Mouse (Mus musculus) induced T-regulatory cell, adult 2 months (primary cell): ENCODE data around the gene Hexdc.

Source experiments
- DNase-seq: peaks from one replicate; pipeline ENCODE4 v3.0.0-alpha.2; 2012; ENCODE audit warnings: low read depth

Gene Hexdc

DNA sequence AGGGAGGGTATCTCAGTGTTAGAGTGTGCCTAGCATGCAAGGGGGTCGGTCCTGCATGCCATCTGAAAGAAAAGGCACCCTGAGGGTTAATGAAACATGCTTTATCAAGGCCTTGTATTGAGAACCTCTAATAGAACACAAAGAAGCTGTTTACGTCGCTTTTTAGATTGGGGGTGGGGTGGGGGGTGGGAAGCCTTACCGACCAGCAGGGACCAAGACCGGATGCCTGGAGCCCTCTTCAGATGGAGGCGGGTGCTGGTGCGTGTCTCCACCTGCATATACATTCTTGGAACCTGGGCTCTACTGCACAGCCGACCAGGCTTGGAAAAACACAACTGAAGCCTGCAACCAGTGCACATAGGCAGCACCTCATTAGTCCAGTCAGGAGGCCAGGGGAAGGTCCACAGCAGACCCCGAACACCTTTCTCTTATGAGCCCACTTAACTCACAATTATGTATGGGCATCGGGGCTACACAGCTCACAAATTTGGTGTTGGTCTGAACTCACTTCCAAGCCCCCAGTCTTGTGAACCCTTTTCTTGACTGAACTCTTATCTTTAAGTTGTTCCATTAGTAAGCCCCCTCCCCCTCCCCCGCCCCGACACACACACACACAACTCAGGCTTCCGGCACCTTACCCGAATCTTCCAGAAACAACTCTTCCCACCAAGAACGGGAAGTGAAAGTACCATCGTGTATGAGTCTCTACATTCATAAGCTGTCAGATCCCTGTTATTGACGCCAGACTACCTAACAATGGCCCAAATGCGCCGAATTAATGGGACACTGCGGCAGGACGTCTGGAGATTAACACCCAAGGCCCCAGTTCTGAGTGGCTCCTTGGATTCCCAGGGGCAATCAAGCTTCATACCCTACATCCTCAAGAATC, 24.1 kb downstream of the Hexdc start:
- peak; percentile 38 for DNase-seq

DNA sequence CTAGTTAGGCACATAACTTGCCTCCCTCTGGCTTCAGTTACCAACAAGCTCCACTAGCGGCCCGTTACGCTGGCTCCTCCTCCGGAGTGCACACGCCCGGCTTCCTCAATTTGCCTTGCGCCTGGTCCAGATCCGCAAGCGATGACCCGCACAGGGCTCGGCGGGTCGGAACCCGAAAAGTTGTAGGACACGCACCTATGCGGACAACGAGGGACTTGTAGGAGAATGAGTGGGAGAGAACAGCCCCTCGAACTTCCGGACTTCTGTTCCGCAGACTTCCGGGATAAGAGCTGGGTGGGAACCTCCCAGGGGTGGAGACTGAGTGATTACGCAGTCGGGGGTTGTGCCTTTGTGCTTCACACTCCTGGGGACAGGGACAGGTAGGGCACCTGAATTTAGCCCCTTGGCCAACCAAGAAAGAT, 24.8 kb downstream of the Hexdc start, which contains the start of gene Cybc1:
Cybc1 (minus strand) TSS at position 305 of the 422 bp plus-strand sequence.
- DNase-seq = peak; percentile 96

DNA sequence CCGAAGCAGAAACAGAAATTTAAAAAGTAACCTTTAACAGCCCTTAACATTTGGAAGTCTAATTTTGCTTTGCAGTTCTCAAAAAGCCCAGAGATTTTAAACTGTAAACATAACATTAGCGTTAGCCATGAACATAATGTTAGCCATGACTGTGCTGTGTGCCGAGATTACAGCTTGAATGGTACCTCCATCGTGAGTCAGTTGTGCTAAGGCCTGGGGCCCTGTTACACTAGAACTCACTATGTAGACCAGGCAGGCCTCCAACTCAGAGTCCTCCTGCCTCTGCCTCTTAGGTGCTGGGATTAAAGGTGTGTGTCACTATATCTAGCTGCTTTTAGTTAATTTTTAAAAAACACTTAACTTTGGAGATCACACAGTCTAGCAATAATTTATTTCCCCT, 27.0 kb downstream of the Hexdc start:
- no peak for DNase-seq

DNA sequence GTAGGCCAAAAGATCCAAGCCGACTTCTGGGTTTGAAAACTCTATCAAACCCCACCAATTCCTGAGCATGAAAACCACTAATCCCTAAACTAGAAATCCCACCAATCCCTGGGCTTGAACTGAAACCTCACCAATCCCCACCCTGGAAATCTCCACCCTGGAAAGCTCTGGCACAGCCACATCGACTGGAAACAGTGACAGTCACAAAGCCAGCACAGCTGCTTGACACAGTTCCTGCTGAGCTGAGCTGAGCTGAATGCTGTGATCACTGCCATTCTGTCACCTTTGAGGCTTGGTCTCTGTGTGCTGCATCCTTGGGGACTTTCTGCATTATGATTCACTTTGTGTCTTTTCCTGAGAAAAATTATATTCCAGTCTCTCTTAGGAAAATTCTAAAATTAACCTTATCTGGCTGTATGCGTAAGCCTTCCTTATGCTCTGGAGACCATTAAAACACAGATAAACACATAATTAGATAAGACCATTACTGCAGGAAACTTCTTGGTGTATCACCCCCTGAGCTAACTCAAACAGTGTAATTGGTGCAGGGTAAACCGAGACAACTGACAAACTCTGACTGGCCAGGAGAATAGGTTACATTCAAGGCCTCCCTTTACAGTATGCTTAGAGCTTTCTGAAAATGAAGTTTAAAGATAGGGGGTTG, 27.5 kb downstream of the Hexdc start:
- no peak for DNase-seq

DNA sequence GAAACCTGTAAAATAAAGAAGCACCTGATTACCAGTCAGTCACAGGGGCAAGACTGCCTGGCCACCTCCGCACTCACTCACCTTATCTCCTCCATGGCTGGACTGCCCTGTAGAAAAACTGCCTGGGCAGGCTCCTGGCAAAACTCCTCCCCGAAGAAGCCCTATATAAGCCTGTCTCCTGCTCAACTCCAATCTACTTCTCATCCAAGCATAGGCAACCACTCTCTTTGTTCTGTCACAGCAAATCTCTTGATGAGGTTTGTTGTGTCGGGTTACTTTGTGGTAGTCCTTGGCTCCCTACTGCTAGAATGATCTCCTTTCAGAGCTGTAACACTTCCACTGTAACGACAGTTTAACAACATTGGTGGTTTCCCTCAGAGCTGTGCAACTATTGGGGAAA, 28.5 kb downstream of the Hexdc start:
- DNase-seq = no peak

DNA sequence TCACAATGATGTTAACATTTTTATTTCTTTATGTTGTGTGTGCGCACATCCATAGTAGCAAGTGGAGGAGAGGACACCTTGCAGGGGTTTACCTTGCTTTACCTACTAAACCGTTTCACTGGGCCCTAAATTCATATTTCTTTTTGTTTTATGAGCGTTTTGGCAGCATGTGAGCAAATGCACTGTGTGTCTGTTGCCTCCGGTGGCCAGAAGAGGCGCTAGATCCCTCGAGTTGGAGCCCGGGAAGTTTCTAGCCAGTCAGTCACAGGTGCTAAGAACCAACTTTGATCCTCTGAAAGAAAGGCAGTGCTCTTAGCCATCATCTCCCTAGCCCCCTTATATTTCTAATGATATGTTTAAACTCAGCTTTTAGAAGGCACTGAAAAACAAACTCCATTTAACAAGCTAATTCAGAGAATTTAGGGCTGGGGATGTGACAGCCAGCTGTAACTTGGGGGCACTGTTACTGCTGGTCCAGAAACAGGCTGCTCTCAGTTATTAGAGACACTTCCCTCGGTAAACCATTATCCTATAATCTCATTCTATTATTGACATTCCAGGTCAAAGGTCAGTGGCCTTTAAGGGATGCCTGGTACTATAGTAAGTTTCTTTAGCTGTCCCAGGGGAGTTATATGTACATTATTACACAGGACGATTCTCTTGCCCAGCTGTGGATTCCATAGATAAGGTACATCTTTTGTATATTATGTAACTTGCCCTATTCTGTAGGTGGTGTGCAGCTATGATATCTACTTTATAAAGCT, 31.4 kb downstream of the Hexdc start:
- DNase-seq = peak; percentile 77

DNA sequence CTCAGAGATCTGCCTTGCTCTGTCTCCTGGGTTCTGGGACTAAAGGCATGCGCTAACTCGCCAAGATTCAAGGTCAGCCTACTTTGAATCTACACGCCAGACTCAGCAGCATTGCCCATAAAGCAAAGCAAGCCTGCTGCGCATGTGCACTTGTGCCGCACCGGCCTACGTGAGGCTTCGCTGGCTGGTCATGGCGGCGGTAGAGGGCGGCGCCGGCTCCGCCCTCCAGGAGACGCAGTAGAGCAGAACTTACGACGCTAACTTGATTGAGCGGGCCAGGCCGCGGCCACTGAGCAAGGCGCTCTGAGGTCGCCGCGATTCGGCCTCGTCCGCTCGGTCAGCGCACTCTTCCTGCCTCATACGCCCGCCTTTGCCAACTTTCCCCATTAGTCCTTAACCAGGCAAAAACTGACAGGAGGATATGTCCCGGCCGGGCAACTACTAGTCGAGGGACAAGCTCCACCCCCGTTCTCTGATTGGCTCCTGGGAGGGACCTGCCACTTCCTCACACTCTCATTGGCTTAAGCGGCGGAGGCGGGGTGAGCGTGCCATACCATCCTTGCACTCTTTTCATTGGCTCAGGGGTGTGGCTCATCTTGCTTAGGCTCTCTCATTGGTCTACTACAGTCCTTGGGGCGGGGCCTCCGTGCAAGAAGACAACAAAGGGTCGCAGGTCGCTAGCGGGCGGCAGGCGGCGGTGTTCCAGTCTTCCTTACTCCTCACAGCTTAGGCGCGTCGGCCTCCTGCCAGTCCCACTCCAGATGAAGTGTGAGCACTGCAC, 32.5 kb downstream of the Hexdc start, which contains the start of gene Narf:
Narf (plus strand) TSS at position 690 of the 781 bp plus-strand sequence.
- DNase-seq = peak; percentile 100

DNA sequence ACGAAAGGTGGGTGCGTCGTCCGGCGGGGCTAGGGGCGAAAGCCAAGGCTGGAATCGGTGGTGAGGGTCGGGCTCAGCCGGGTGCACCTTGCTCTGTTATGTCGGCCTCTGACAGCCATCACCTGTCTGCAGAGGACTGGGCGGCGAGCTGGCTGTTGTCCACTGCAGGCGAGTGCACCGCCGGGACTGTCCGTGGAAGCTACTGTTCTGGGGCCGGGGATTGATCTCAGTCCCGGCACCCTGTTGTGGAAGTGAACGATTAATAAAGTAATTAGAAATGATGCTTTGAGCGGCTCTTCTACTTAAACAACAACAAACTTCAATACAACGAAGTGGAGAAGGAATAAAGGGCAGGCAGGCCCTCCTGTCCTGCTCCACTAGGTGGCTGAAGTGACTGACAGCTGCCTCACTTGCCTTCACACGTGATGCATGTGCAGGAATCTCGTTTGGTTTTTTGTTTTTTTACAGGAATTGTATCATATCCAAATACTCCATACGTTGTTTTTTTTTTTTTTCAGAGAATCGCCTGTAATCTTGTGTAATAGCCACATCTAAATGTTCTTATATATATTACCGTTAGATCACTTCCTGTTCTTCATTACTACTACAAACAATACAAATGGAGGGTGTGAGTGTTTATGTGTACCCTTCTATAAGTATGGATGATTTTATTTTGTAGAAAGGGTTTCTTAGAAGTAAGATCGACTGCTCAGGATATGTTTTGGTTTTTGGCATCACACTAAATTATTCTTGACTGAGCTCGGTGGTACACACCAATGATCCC, 33.3 kb downstream of the Hexdc start:
- DNase-seq = peak; percentile 78

DNA sequence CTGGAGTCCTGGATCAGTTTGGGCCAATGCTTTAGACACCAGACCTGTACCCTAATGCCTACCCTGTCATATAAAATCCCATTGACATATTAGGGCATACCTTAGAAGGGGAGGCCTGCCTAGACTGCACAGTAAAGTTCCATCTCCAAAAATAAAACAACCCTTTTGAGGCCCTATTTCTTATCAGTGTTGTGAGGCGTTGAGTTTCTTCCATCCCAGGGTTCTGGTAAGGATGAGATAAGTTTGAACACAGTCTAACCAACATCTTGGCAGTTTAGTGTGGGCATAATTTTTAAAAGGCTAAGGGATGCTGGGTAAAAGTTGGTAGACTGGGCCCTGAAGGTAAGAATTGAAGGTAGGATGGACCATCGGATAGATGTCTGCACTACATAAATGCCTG, 35.4 kb downstream of the Hexdc start:
- DNase-seq = no peak

DNA sequence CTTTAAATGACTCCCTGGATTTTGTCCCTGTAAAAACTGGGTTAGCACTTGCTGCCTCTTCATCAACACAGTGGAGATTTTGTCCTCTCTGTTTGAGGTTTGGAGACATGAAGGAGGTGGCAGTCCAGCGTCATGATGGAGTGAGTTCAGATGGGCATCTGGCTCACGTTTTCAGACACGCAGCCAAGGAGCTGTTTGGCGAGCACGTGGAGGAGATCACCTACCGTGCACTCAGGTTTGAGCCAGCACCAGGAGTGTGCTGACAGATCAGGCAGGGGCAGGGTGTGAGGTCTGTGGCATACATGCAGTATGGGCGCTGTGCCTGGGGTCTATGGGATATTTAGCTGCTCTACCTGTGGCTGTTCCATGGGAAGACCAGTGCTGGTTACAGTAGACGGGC, 46.0 kb downstream of the Hexdc start:
- DNase-seq = no peak

DNA sequence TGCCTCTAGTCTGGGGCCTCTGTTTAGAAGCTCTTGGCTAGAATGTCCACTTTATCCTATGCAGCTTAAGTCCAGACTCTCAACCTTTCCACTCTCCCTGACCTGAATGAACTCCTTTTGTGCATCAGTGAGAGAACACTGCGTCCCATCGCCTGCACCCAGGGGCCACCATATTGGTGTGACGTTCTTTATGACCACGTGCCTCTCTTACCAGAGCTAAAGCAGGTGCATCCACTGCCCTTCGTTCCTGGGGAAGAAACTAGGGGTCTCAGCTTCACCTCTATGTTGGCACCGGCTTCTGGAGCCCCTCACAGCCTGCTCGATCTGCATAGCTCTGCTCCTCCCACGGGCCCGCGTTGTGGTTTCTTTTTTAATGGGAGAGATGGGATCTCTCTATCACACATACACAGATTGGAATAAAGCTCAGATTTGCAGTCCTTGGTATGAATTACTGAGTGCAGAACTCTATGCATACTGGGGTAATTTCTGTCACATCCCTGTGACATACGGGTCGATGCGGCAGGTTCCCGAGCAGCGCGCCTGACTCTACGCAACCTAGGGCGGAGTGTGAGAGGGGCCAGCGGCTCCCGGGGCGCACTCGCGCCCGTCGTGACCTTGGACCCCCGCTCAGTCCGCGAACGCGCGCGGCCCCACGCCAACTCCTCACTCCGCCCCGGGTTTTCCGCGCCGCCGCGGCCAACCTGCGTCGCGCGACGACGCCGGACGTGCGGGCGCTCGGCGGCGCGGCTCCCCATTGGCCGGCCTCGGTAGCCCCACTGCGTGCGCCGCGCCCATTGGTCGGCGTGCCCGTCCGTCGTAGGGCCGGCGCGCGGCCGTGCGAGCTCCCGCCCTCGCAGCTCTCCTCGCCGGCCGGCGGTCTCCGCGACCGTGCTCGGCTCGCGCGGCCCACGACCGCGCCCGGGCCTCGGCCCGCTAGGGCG, 55.2 kb downstream of the Hexdc start, which contains the start of gene Foxk2:
Foxk2 (plus strand) TSS at position 831 of the 941 bp plus-strand sequence.
- peak; percentile 93 for DNase-seq

DNA sequence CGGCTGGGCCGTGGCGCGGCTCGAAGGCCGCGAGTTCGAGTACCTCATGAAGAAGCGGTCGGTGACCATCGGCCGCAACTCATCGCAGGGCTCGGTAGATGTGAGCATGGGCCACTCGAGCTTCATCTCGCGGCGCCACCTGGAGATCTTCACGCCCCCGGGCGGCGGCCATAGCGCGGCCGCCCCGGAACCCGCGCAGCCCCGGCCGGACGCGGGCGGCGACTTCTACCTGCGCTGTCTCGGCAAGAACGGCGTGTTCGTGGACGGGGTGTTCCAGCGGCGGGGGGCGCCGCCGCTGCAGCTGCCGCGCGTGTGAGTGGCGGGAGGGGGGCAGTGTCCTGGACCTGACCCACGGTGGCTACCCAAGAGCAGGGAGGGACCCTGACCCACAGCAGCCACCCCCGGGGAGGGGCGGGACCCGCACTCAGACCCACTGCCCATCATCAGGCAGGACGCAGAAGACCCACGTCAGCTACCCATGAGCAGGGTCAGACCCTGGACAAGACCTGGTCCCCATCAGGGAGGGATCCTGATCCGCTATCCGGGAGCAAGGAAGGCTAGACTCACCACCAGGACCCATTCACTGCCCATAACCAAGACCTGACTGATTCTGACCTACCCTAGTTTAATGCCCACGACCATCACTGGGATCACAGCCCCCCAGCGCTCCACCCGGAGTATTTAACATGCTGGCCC, 56.1 kb downstream of the Hexdc start:
- peak; percentile 65 for DNase-seq

DNA sequence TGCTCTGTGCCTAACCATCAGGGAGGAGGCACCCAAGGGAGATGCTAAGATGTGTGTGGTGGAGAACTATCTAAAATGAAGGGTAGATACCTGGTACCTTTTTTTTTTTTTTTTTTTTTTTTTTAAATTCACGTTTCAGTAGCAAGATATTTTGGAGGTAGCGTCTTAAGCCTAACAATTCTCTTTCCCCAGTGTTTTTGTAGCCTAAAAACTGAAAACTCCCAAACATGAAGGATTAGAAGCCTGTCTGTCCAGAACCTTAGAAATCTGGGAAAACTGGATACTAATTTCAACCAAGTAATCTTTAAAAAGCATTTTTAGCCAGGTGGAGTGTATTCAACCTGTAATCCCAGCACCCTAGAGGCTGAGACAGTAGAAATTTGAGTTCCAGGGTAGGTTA, 56.8 kb downstream of the Hexdc start:
- no peak for DNase-seq
